Mouse (Mus musculus) C2C12 (cell line): ENCODE results near the gene Efna5. TPM values are rescaled to one million over a fixed set of nuclear protein-coding genes. Genes with fewer than 3 reads are reported as not detected.

Experiments
- H3K27me3 ChIP-seq: one replicate; pipeline ENCODE4 v1.6.1; 2011; ENCODE audit not compliant: control insufficient read depth, insufficient read depth, insufficient read length
- H3K36me3 ChIP-seq: one replicate; pipeline ENCODE4 v1.6.1; 2011; ENCODE audit not compliant: control insufficient read depth, insufficient read depth
- H3K4me3 ChIP-seq: one replicate; pipeline ENCODE4 v1.5.1; 2011; ENCODE audit warnings: mild to moderate bottlenecking, control low read depth; ENCODE audit not compliant: poor library complexity, insufficient read depth, severe bottlenecking
- H3K79me2 ChIP-seq: one replicate; pipeline ENCODE4 v1.6.1; 2011; ENCODE audit not compliant: control insufficient read depth, insufficient read depth
- H3K79me3 ChIP-seq: one replicate; pipeline ENCODE4 v1.6.1; 2011; ENCODE audit warnings: low read depth, control low read depth
- H3ac ChIP-seq: one replicate; pipeline ENCODE3; 2011; ENCODE audit warnings: low read depth; ENCODE audit not compliant: control insufficient read depth, insufficient read length
- CEBPB ChIP-seq: IDR thresholded peaks from one replicate; pipeline ENCODE4 v1.6.1; 2011; ENCODE audit warnings: low read depth, mild to moderate bottlenecking, control low read depth, moderate library complexity
- CTCF ChIP-seq: IDR thresholded peaks from one replicate; pipeline ENCODE4 v1.5.1; 2011; ENCODE audit not compliant: control insufficient read depth, insufficient read depth, insufficient read length
- FOSL1 ChIP-seq: IDR thresholded peaks from one replicate; pipeline ENCODE4 v1.8.0; 2011; ENCODE audit warnings: mild to moderate bottlenecking, low read length; ENCODE audit not compliant: poor library complexity, insufficient read depth, severe bottlenecking
- MAX ChIP-seq: IDR thresholded peaks from one replicate; pipeline ENCODE4 v1.6.1; 2011; ENCODE audit warnings: mild to moderate bottlenecking, control low read depth
- MYOD1 ChIP-seq: IDR thresholded peaks from one replicate; pipeline ENCODE4 v1.6.1; 2011; ENCODE audit warnings: low read depth; ENCODE audit not compliant: control insufficient read depth, insufficient read length
- MYOG ChIP-seq: IDR thresholded peaks from one replicate; pipeline ENCODE4 v1.6.1; 2011; ENCODE audit not compliant: control insufficient read depth, insufficient read length; ENCODE audit errors: extremely low read depth
- USF1 ChIP-seq: IDR thresholded peaks from one replicate; pipeline ENCODE4 v1.6.1; 2011; ENCODE audit warnings: low read depth, mild to moderate bottlenecking, control low read depth, moderate library complexity
- polyA plus RNA-seq: library from polyadenylated mRNA; unstranded; fragments of >200 nt; fragmentation: generic; extraction: Trizol; gene quantifications from one replicate; pipeline ENCODE4 v1.2.1, GENCODE M21; 2012; ENCODE audit warnings: missing spikeins

Efna5 gene
- polyA plus RNA-seq, 1 experiment = 8.1 TPM

DNA sequence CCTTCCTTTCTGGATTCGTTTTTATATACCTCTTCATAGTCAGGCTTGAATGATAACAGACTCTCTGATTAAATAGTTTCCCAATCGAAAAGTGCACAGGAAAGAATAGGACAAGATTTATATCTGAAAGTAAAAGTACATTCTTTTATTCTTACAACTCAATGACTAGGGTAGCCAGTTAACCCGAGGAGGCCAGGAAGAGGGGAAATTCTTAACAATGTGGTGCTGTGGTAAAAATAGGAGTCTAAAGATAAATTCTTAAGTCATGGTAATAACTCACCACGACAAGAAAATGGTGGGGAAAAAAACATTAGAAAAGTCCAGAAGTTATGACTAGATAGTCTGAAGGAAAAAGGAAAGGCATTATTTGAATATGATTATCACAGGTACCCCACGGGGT, 139.4 kb downstream of the Efna5 start:
- TF ChIP-seq MYOG = no peak
- no peak for TF ChIP-seq MYOD1
- no peak for TF ChIP-seq CEBPB
- TF ChIP-seq MAX = no peak
- no peak for TF ChIP-seq USF1
- TF ChIP-seq CTCF = no peak
- TF ChIP-seq FOSL1 = no peak
- Histone ChIP-seq H3ac (no peak overlapping the region), H3K36me3 (no peaks in the 10 kb centered on the region), H3K27me3 (no peaks in the 10 kb centered on the region), H3K79me3 (peaks cover 2% of the 10 kb centered on the region), H3K4me3 (no peak overlapping the region), H3K79me2 (peaks cover 24% of the 10 kb centered on the region)

DNA sequence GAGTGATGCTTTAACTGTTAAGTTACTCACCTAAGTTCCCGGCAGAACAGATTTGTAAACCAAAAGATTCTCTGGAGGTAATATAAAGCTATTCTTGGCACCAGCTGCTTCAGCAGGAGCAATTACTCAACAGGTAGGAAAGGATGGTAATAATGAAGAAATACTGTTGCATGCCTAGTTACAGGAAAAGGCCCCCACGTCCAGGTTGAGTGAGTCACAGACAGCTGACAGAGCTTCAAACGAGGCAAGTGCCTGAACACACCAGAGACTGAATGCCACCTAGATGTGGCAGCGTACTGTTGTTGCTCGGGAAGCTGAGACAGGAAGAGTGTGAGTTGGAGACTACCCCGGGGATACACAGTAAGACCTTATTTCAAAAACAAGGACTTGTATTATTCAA, 140.1 kb downstream of the Efna5 start:
- Histone ChIP-seq H3K4me3 (no peak overlapping the region), H3K36me3 (no peaks in the 10 kb centered on the region), H3K79me3 (peaks cover 2% of the 10 kb centered on the region), H3K27me3 (no peaks in the 10 kb centered on the region), H3ac (no peak overlapping the region), H3K79me2 (peaks cover 28% of the 10 kb centered on the region)
- TF ChIP-seq MAX = no peak
- no peak for TF ChIP-seq USF1
- TF ChIP-seq FOSL1 = no peak
- TF ChIP-seq MYOD1 = no peak
- TF ChIP-seq CTCF = no peak
- TF ChIP-seq CEBPB = no peak
- TF ChIP-seq MYOG = no peak

- Histone ChIP-seq H3K79me2 (peaks cover 28% of the 10 kb centered on the region), H3K27me3 (no peaks in the 10 kb centered on the region), H3ac (no peak overlapping the region), H3K79me3 (peaks cover 2% of the 10 kb centered on the region), H3K4me3 (no peak overlapping the region), H3K36me3 (no peaks in the 10 kb centered on the region)
- TF ChIP-seq CEBPB (no peak), CTCF (no peak), MYOD1 (no peak), FOSL1 (no peak), USF1 (no peak), MYOG (no peak), MAX (no peak)
Observed at GRCm38 (mm10) chr17:62739993-62740392, 141.1 kb downstream of the Efna5 start.

DNA sequence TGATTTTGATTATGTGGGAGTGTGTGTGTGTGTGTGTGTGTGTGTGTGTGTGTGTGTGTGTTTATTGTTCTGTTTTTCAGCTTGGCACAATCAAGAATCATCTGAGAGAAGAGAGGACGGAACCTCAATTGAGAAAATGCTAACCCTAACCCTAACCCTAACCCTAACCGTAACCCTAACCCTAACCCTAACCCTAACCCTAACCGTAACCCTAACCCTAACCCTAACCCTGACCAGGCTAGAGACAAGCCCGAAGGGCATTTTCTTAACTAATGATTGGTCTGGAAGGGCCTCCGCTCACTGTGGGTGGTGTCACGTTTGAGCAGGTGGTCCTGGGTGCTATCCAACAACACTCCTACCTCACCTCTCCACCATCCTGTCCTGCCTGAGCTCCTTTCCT, 143.7 kb downstream of the Efna5 start:
- H3K27me3 ChIP-seq = no peaks in the 10 kb centered on the region
- no peak overlapping the region for H3ac ChIP-seq
- H3K4me3 ChIP-seq = no peak overlapping the region
- H3K36me3 ChIP-seq = no peaks in the 10 kb centered on the region
- peaks cover 23% of the 10 kb centered on the region for H3K79me2 ChIP-seq
- peaks cover 2% of the 10 kb centered on the region for H3K79me3 ChIP-seq
- TF ChIP-seq MYOG (no peak), MAX (no peak), CEBPB (no peak), FOSL1 (no peak), CTCF (no peak), MYOD1 (no peak), USF1 (no peak)

GRCm38 (mm10) chr17:62735943-62736342, 145.2 kb downstream of the Efna5 start:
- Histone ChIP-seq H3K4me3 (no peak overlapping the region), H3ac (no peak overlapping the region), H3K27me3 (no peaks in the 10 kb centered on the region), H3K79me2 (peaks cover 23% of the 10 kb centered on the region), H3K79me3 (peaks cover 2% of the 10 kb centered on the region), H3K36me3 (no peaks in the 10 kb centered on the region)
- TF ChIP-seq MYOD1 (no peak), USF1 (no peak), MYOG (no peak), FOSL1 (no peak), MAX (no peak), CTCF (no peak), CEBPB (no peak)

- Histone ChIP-seq H3K36me3 (no peaks in the 10 kb centered on the region), H3K79me2 (peaks cover 30% of the 10 kb centered on the region), H3K27me3 (no peaks in the 10 kb centered on the region), H3K79me3 (peaks cover 2% of the 10 kb centered on the region), H3K4me3 (no peak overlapping the region), H3ac (no peak overlapping the region)
- no peak for TF ChIP-seq CTCF
- TF ChIP-seq FOSL1 = no peak
- TF ChIP-seq MYOG = no peak
- TF ChIP-seq MAX = no peak
- no peak for TF ChIP-seq USF1
- no peak for TF ChIP-seq CEBPB
- no peak for TF ChIP-seq MYOD1
Observed at GRCm38 (mm10) chr17:62734901-62735300, 146.2 kb downstream of the Efna5 start.
